Mouse (Mus musculus): ENCODE measurements around the gene Ppp1r13b. TPM values are rescaled to one million over a fixed set of nuclear protein-coding genes. Genes with fewer than 3 reads are reported as not detected.

Gene Ppp1r13b
- polyA plus RNA-seq, 1 experiment from 2014 or later: 22.7 TPM

GRCm38 (mm10) chr12:111911796-111912195, 3.9 kb upstream of the Ppp1r13b start:
- DNase-seq (ENCODE audit: low spot score) (no peak), ATAC-seq (no peak)
- TF ChIP-seq EP300 (IDR thresholded peaks at IDR 0.05): no peak
- TF ChIP-seq CTCF (IDR thresholded peaks at IDR 0.05): no peak
- no peaks in the 10 kb centered on the region for H3K27me3 ChIP-seq (replicated peaks; ENCODE audit: insufficient read depth, low read length)
- no peak overlapping the region for H3K9ac ChIP-seq (replicated peaks; ENCODE audit: low read depth)
- no peak overlapping the region for H3K27ac ChIP-seq (ENCODE audit: low read length)
- H3K4me2 ChIP-seq (replicated peaks; ENCODE audit: low read depth, low read length): no peak overlapping the region
- H3K4me3 ChIP-seq (ENCODE audit: low read depth, low read length): no peak overlapping the region
- no peaks in the 10 kb centered on the region for H3K36me3 ChIP-seq (ENCODE audit: insufficient read depth, low read length)
- peaks cover 7% of the 10 kb centered on the region; the same call in 1 of the 2 replicates for H3K4me1 ChIP-seq (ENCODE audit: insufficient read depth, low read depth, low read length)
- WGBS: 86% methylated on average over 2 of the region's 2 CpGs
- no peaks in the 10 kb centered on the region for H3K9me3 ChIP-seq (ENCODE audit: low read length)

- 76% methylated on average over 15 of the region's 15 CpGs for WGBS
- DNase-seq (ENCODE audit: low spot score) (peak; percentile 39), ATAC-seq (no peak)
- no peak overlapping the region for H3K27ac ChIP-seq (ENCODE audit: low read length)
- H3K4me3 ChIP-seq (ENCODE audit: low read depth, low read length): no peak overlapping the region
- H3K27me3 ChIP-seq (replicated peaks; ENCODE audit: insufficient read depth, low read length): no peaks in the 10 kb centered on the region
- no peak overlapping the region for H3K4me2 ChIP-seq (replicated peaks; ENCODE audit: low read depth, low read length)
- no peak overlapping the region for H3K9ac ChIP-seq (replicated peaks; ENCODE audit: low read depth)
- TF ChIP-seq EP300 (IDR thresholded peaks at IDR 0.05) (0 out of 2 replicates have a peak, but pooled peaks have one; percentile 21), CTCF (IDR thresholded peaks at IDR 0.05) (no peak; the same call in 1 of the 2 replicates)
- peaks cover 7% of the 10 kb centered on the region; the same call in 1 of the 2 replicates for H3K4me1 ChIP-seq (ENCODE audit: insufficient read depth, low read depth, low read length)
- no peaks in the 10 kb centered on the region for H3K9me3 ChIP-seq (ENCODE audit: low read length)
- no peaks in the 10 kb centered on the region for H3K36me3 ChIP-seq (ENCODE audit: insufficient read depth, low read length)
These were observed 3.4 kb upstream of the Ppp1r13b start for GRCm38 (mm10) chr12:111911171-111911760.

- H3K4me3 ChIP-seq (ENCODE audit: low read depth, low read length): no peak overlapping the region
- H3K36me3 ChIP-seq (ENCODE audit: insufficient read depth, low read length): no peaks in the 10 kb centered on the region
- H3K4me1 ChIP-seq (ENCODE audit: insufficient read depth, low read depth, low read length): peaks cover 11% of the 10 kb centered on the region
- ATAC-seq (no peak), DNase-seq (ENCODE audit: low spot score) (no peak)
- no peaks in the 10 kb centered on the region for H3K27me3 ChIP-seq (replicated peaks; ENCODE audit: insufficient read depth, low read length)
- no peaks in the 10 kb centered on the region for H3K9me3 ChIP-seq (ENCODE audit: low read length)
- no peak overlapping the region for H3K4me2 ChIP-seq (replicated peaks; ENCODE audit: low read depth, low read length)
- H3K9ac ChIP-seq (replicated peaks; ENCODE audit: low read depth): no peak overlapping the region
- no peak for TF ChIP-seq EP300 (IDR thresholded peaks at IDR 0.05)
- no peak for TF ChIP-seq CTCF (IDR thresholded peaks at IDR 0.05)
- no peak overlapping the region for H3K27ac ChIP-seq (ENCODE audit: low read length)
- 50% methylated on average over 11 of the region's 11 CpGs for WGBS
These were observed 1.2 kb upstream of the Ppp1r13b start for GRCm38 (mm10) chr12:111908997-111909550.

- no peak for TF ChIP-seq EP300 (IDR thresholded peaks at IDR 0.05)
- no peak for TF ChIP-seq CTCF (IDR thresholded peaks at IDR 0.05)
- Histone ChIP-seq H3K4me3 (ENCODE audit: low read depth, low read length) (peak overlapping the region; percentile 82), H3K27me3 (replicated peaks; ENCODE audit: insufficient read depth, low read length) (no peaks in the 10 kb centered on the region), H3K36me3 (ENCODE audit: insufficient read depth, low read length) (no peaks in the 10 kb centered on the region), H3K27ac (ENCODE audit: low read length) (peak overlapping the region; percentile 94), H3K4me1 (ENCODE audit: insufficient read depth, low read depth, low read length) (peaks cover 11% of the 10 kb centered on the region), H3K9ac (replicated peaks; ENCODE audit: low read depth) (peak overlapping the region; percentile 76), H3K9me3 (ENCODE audit: low read length) (no peaks in the 10 kb centered on the region), H3K4me2 (replicated peaks; ENCODE audit: low read depth, low read length) (peak overlapping the region; percentile 90)
- DNase-seq (ENCODE audit: low spot score) (peak; percentile 79), ATAC-seq (peak; percentile 80)
- WGBS: 2% methylated on average over 13 of the region's 63 CpGs
These were observed 454 bp downstream of the Ppp1r13b start for GRCm38 (mm10) chr12:111907421-111907891.

GRCm38 (mm10) chr12:111906309-111906875, 1.5 kb downstream of the Ppp1r13b start:
- TF ChIP-seq EP300 (IDR thresholded peaks at IDR 0.05) (no peak), CTCF (IDR thresholded peaks at IDR 0.05) (no peak)
- peak overlapping the region; percentile 90 for H3K4me2 ChIP-seq (replicated peaks; ENCODE audit: low read depth, low read length)
- no peak for DNase-seq (ENCODE audit: low spot score)
- H3K9ac ChIP-seq (replicated peaks; ENCODE audit: low read depth): peak overlapping the region; percentile 76; the same call in 1 of the 2 replicates
- no peaks in the 10 kb centered on the region for H3K27me3 ChIP-seq (replicated peaks; ENCODE audit: insufficient read depth, low read length)
- no peaks in the 10 kb centered on the region for H3K36me3 ChIP-seq (ENCODE audit: insufficient read depth, low read length)
- peaks cover 11% of the 10 kb centered on the region for H3K4me1 ChIP-seq (ENCODE audit: insufficient read depth, low read depth, low read length)
- ATAC-seq: no peak
- peak overlapping the region; percentile 82 for H3K4me3 ChIP-seq (ENCODE audit: low read depth, low read length)
- H3K9me3 ChIP-seq (ENCODE audit: low read length): no peaks in the 10 kb centered on the region
- H3K27ac ChIP-seq (ENCODE audit: low read length): peak overlapping the region; percentile 94
- 25% methylated on average over 5 of the region's 5 CpGs for WGBS

GRCm38 (mm10) chr12:111902488-111902887, 5.4 kb downstream of the Ppp1r13b start:
- no peaks in the 10 kb centered on the region for H3K36me3 ChIP-seq (ENCODE audit: insufficient read depth, low read length)
- peaks cover 22% of the 10 kb centered on the region for H3K4me1 ChIP-seq (ENCODE audit: insufficient read depth, low read depth, low read length)
- TF ChIP-seq CTCF (IDR thresholded peaks at IDR 0.05) (no peak), EP300 (IDR thresholded peaks at IDR 0.05) (no peak)
- no peak overlapping the region for H3K4me3 ChIP-seq (ENCODE audit: low read depth, low read length)
- DNase-seq (ENCODE audit: low spot score) (no peak), ATAC-seq (no peak)
- H3K27me3 ChIP-seq (replicated peaks; ENCODE audit: insufficient read depth, low read length): no peaks in the 10 kb centered on the region
- 53% methylated on average over 7 of the region's 7 CpGs for WGBS
- no peak overlapping the region; the same call in 1 of the 2 replicates for H3K27ac ChIP-seq (ENCODE audit: low read length)
- H3K9me3 ChIP-seq (ENCODE audit: low read length): no peaks in the 10 kb centered on the region
- no peak overlapping the region for H3K4me2 ChIP-seq (replicated peaks; ENCODE audit: low read depth, low read length)
- H3K9ac ChIP-seq (replicated peaks; ENCODE audit: low read depth): no peak overlapping the region

Measured in lung, postnatal 0 days (tissue).